Mouse (Mus musculus) E14TG2a.4 (cell line): ENCODE measurements around the gene Fam126a.

Source experiments
- CTCF ChIP-seq: conservative IDR thresholded peaks from 2 replicates; pipeline ENCODE4 v1.5.1; 2014; ENCODE audit warnings: low read length
- NANOG ChIP-seq: IDR thresholded peaks from 2 replicates; pipeline ENCODE4 v1.6.1; 2014; ENCODE audit warnings: borderline replicate concordance, low read length, mixed read lengths

GRCm38 (mm10) chr5:24030579-24030969 lies at the start of gene Fam126a:
- TF ChIP-seq CTCF (no peak), NANOG (no peak)
